Mouse (Mus musculus): Measurements from ENCODE around the gene Fbxw11. TPM values are rescaled to one million over a fixed set of nuclear protein-coding genes. Genes with fewer than 3 reads are reported as not detected.
"Not testable (repeated sequence)": the region's sequence is repeated elsewhere in the genome, so short reads cannot be mapped to it uniquely, and the experiment has no call there.

Gene Fbxw11
- total RNA-seq, 2 experiments from 2014 or later, result 51.0 to 55.4 TPM

GRCm38 (mm10) chr11:32699913-32700493 lies 57.5 kb downstream of the Fbxw11 start:
- no peak for DNase-seq
- intact Hi-C loops (cut with DNase I), result no loop called here

- peak in 1 of 2 experiments; percentile 27 for DNase-seq
- intact Hi-C loops (cut with DNase I), result no loop called here
Observed at GRCm38 (mm10) chr11:32701566-32701965, 59.0 kb downstream of the Fbxw11 start.

- intact Hi-C loops (cut with DNase I), result no loop called here
- no peak for DNase-seq
Observed at GRCm38 (mm10) chr11:32704241-32704890, 61.8 kb downstream of the Fbxw11 start.

- intact Hi-C loops (cut with DNase I), result loop anchor here (5.0 kb wide), 1 partner anchor 174 kb away; the partner anchor contains the start of genes Efcab9 and Stk10
- no peak for DNase-seq
Observed at GRCm38 (mm10) chr11:32706406-32706993, 64.0 kb downstream of the Fbxw11 start.

GRCm38 (mm10) chr11:32707481-32707880 lies 65.0 kb downstream of the Fbxw11 start:
- intact Hi-C loops (cut with DNase I), result loop anchor here (5.0 kb wide), 1 partner anchor 175 kb away; the partner anchor contains the start of genes Efcab9 and Stk10
- DNase-seq, result no peak

GRCm38 (mm10) chr11:32708739-32709501 lies 66.4 kb downstream of the Fbxw11 start:
- intact Hi-C loops (cut with DNase I), result loop anchor here (1.0 to 5.0 kb wide), 2 partner anchors 84 to 177 kb away; partner anchors contain the start of genes Efcab9 and Stk10
- no peak for DNase-seq

- intact Hi-C loops (cut with DNase I), result loop anchor here (5.0 kb wide), 1 partner anchor 177 kb away; the partner anchor contains the start of genes Efcab9 and Stk10
- peak; percentile 42 to 72 for DNase-seq
Observed at GRCm38 (mm10) chr11:32709563-32709962, 67.0 kb downstream of the Fbxw11 start.

- intact Hi-C loops (cut with DNase I), result loop anchor here (5.0 kb wide), 2 partner anchors 243 to 262 kb away; no protein-coding TSS in a partner anchor
- peak in 1 of 2 experiments; percentile 42 for DNase-seq
Observed at GRCm38 (mm10) chr11:32714230-32714629, 71.7 kb downstream of the Fbxw11 start.

GRCm38 (mm10) chr11:32714896-32715295 lies 72.4 kb downstream of the Fbxw11 start:
- intact Hi-C loops (cut with DNase I), result loop anchor here (5.0 kb wide), 3 partner anchors 242 to 382 kb away; no protein-coding TSS in a partner anchor

GRCm38 (mm10) chr11:32715495-32715894 lies 73.0 kb downstream of the Fbxw11 start:
- DNase-seq, result no peak
- intact Hi-C loops (cut with DNase I), result loop anchor here (5.0 kb wide), 1 partner anchor 382 kb away; no protein-coding TSS in a partner anchor

More at GRCm38 (mm10) chr11:32714896-32715295, 72.4 kb downstream of the Fbxw11 start:
- no peak for DNase-seq

GRCm38 (mm10) chr11:32715970-32716369 lies 73.4 kb downstream of the Fbxw11 start:
- intact Hi-C loops (cut with DNase I), result loop anchor here (5.0 kb wide), 1 partner anchor 381 kb away; no protein-coding TSS in a partner anchor
- DNase-seq, result no peak

GRCm38 (mm10) chr11:32716876-32717275 lies 74.4 kb downstream of the Fbxw11 start:
- DNase-seq, result no peak
- intact Hi-C loops (cut with DNase I), result loop anchor here (5.0 kb wide), 1 partner anchor 380 kb away; no protein-coding TSS in a partner anchor

GRCm38 (mm10) chr11:32717711-32718110 lies 75.2 kb downstream of the Fbxw11 start:
- intact Hi-C loops (cut with DNase I), result loop anchor here (5.0 kb wide), 1 partner anchor 380 kb away; no protein-coding TSS in a partner anchor
- DNase-seq, result not testable (repeated sequence)

- intact Hi-C loops (cut with DNase I), result loop anchor here (5.0 kb wide), 1 partner anchor 379 kb away; no protein-coding TSS in a partner anchor
- DNase-seq, result peak; percentile 22 to 57
Observed at GRCm38 (mm10) chr11:32718371-32718770, 75.8 kb downstream of the Fbxw11 start.

- intact Hi-C loops (cut with DNase I), result loop anchor here (5.0 kb wide), 1 partner anchor 378 kb away; no protein-coding TSS in a partner anchor
- no peak for DNase-seq
Observed at GRCm38 (mm10) chr11:32718979-32719378, 76.5 kb downstream of the Fbxw11 start.

GRCm38 (mm10) chr11:32722653-32723052 lies 80.1 kb downstream of the Fbxw11 start:
- intact Hi-C loops (cut with DNase I), result no loop called here

GRCm38 (mm10) chr11:32723287-32723686 lies 80.8 kb downstream of the Fbxw11 start:
- intact Hi-C loops (cut with DNase I), result no loop called here
- no peak for DNase-seq

More at GRCm38 (mm10) chr11:32722653-32723052, 80.1 kb downstream of the Fbxw11 start:
- DNase-seq, result no peak

GRCm38 (mm10) chr11:32725171-32725570 lies 82.6 kb downstream of the Fbxw11 start:
- intact Hi-C loops (cut with DNase I), result no loop called here
- no peak for DNase-seq

- intact Hi-C loops (cut with DNase I), result no loop called here
- DNase-seq, result no peak
Observed at GRCm38 (mm10) chr11:32732467-32732866, 89.9 kb downstream of the Fbxw11 start.

GRCm38 (mm10) chr11:32733195-32733594 lies 90.7 kb downstream of the Fbxw11 start:
- intact Hi-C loops (cut with DNase I), result no loop called here
- no peak for DNase-seq

Measured in heart, postnatal 14 days (tissue).